Mouse (Mus musculus): ENCODE data around the gene Hspa4.

Hspa4 gene

GRCm38 (mm10) chr11:53252186-53253119, 47.8 kb downstream of the Hspa4 start:
- DNase-seq (ENCODE audit: low spot score), result no peak

- DNase-seq (ENCODE audit: low spot score), result no peak
These were observed 49.5 kb downstream of the Hspa4 start for GRCm38 (mm10) chr11:53250796-53251195.

GRCm38 (mm10) chr11:53249686-53250085, 50.6 kb downstream of the Hspa4 start:
- DNase-seq (ENCODE audit: low spot score), result no peak

GRCm38 (mm10) chr11:53245561-53245960, 54.7 kb downstream of the Hspa4 start:
- no peak for DNase-seq (ENCODE audit: low spot score)

- no peak for DNase-seq (ENCODE audit: low spot score)
These were observed 57.1 kb downstream of the Hspa4 start for GRCm38 (mm10) chr11:53243199-53243598.

- DNase-seq (ENCODE audit: low spot score), result no peak
These were observed 66.7 kb downstream of the Hspa4 start for GRCm38 (mm10) chr11:53233590-53233989.

GRCm38 (mm10) chr11:53231836-53232235, 68.4 kb downstream of the Hspa4 start:
- no peak for DNase-seq (ENCODE audit: low spot score)

GRCm38 (mm10) chr11:53229011-53229410, 71.2 kb downstream of the Hspa4 start:
- no peak for DNase-seq (ENCODE audit: low spot score)

GRCm38 (mm10) chr11:53210876-53211275, 89.4 kb downstream of the Hspa4 start:
- DNase-seq (ENCODE audit: low spot score), result no peak
